Mouse (Mus musculus): ENCODE measurements at regions not wholly inside any gene's neighbourhood (a gene's known extent, or its start where the extent isn't known, plus 50 kb on each side); places are given as distances from the start of the nearest gene placed in this dataset.
"Not testable (repeated sequence)": the region's sequence is repeated elsewhere in the genome, so short reads cannot be mapped to it uniquely, and the experiment has no call there.

- H3K4me1 ChIP-seq (ENCODE audit: control insufficient read depth, insufficient read depth, insufficient read length) = no peaks in the 10 kb centered on the region
- TF ChIP-seq CTCF (IDR thresholded peaks at IDR 0.05; ENCODE audit: extremely low read depth, insufficient read depth, insufficient read length, insufficient replicate concordance) (peak; percentile 39; the same call in 1 of the 2 replicates), POLR2A (IDR thresholded peaks at IDR 0.05; ENCODE audit: low read depth, low read length) (no peak)
- no peak overlapping the region for H3K27ac ChIP-seq (ENCODE audit: insufficient read depth, low read length)
- H3K27me3 ChIP-seq (ENCODE audit: control insufficient read depth, insufficient read depth, low read length) = no peaks in the 10 kb centered on the region
- no peaks in the 10 kb centered on the region for H3K36me3 ChIP-seq (ENCODE audit: control insufficient read depth, insufficient read depth, low read length)
- 35% methylated on average over 4 of the region's 4 CpGs for WGBS
- no peak overlapping the region for H3K4me3 ChIP-seq (ENCODE audit: extremely low read depth, insufficient read depth, insufficient read length)
- peak in 1 of 2 experiments; percentile 14 for DNase-seq (ENCODE audit: low read depth in 1 of 2, low spot score in 2 of 2)
Observed at GRCm38 (mm10) chr12:113858893-113859292, 315.2 kb downstream of the Adam6a start.

GRCm38 (mm10) chr12:113878826-113879225 is 335.1 kb downstream of the Adam6a start:
- Histone ChIP-seq H3K4me1 (ENCODE audit: control insufficient read depth, insufficient read depth, insufficient read length) (no peaks in the 10 kb centered on the region), H3K36me3 (ENCODE audit: control insufficient read depth, insufficient read depth, low read length) (no peaks in the 10 kb centered on the region), H3K4me3 (ENCODE audit: extremely low read depth, insufficient read depth, insufficient read length) (no peak overlapping the region), H3K27me3 (ENCODE audit: control insufficient read depth, insufficient read depth, low read length) (no peaks in the 10 kb centered on the region), H3K27ac (ENCODE audit: insufficient read depth, low read length) (no peak overlapping the region)
- 30% methylated on average over 2 of the region's 2 CpGs for WGBS
- DNase-seq (ENCODE audit: low read depth in 1 of 2, low spot score in 2 of 2) = peak in 1 of 2 experiments; percentile 4
- TF ChIP-seq POLR2A (IDR thresholded peaks at IDR 0.05; ENCODE audit: low read depth, low read length) = no peak
- peak; percentile 8; the same call in 1 of the 2 replicates for TF ChIP-seq CTCF (IDR thresholded peaks at IDR 0.05; ENCODE audit: extremely low read depth, insufficient read depth, insufficient read length, insufficient replicate concordance)

- Histone ChIP-seq H3K36me3 (ENCODE audit: control insufficient read depth, insufficient read depth, low read length) (no peaks in the 10 kb centered on the region), H3K4me1 (ENCODE audit: control insufficient read depth, insufficient read depth, insufficient read length) (no peaks in the 10 kb centered on the region), H3K27ac (ENCODE audit: insufficient read depth, low read length) (no peak overlapping the region), H3K27me3 (ENCODE audit: control insufficient read depth, insufficient read depth, low read length) (no peaks in the 10 kb centered on the region), H3K4me3 (ENCODE audit: extremely low read depth, insufficient read depth, insufficient read length) (no peak overlapping the region)
- DNase-seq (ENCODE audit: low read depth in 1 of 2, low spot score in 2 of 2) = no peak
- WGBS = 37% methylated on average over 4 of the region's 4 CpGs
- no peak for TF ChIP-seq POLR2A (IDR thresholded peaks at IDR 0.05; ENCODE audit: low read depth, low read length)
- TF ChIP-seq CTCF (IDR thresholded peaks at IDR 0.05; ENCODE audit: extremely low read depth, insufficient read depth, insufficient read length, insufficient replicate concordance) = no peak
Observed at GRCm38 (mm10) chr12:113896152-113896551, 352.4 kb downstream of the Adam6a start.

DNA sequence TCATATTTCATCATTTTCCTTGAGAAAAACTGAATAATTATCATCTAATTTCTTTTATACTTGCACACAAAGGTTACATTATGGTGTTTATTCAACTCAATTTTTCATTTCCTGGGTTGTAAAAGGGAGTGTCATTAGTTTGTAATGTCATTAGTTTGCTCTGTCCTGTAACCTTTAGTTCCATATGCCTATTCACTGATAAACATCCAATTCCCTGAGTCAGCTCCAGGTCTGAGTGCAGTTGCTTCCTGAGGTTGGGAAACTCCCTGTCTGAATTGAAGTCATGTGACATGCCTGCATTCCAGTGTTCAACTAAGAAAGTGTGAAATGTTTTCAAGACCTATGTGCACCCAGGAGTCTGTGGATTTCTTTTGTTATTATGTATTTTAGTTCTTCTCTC is 362.8 kb downstream of the Adam6a start:
- no peaks in the 10 kb centered on the region for H3K4me1 ChIP-seq (ENCODE audit: control insufficient read depth, insufficient read depth, insufficient read length)
- no peak for TF ChIP-seq CTCF (IDR thresholded peaks at IDR 0.05; ENCODE audit: extremely low read depth, insufficient read depth, insufficient read length, insufficient replicate concordance)
- no peak for TF ChIP-seq POLR2A (IDR thresholded peaks at IDR 0.05; ENCODE audit: low read depth, low read length)
- H3K27ac ChIP-seq (ENCODE audit: insufficient read depth, low read length) = no peak overlapping the region
- H3K4me3 ChIP-seq (ENCODE audit: extremely low read depth, insufficient read depth, insufficient read length) = no peak overlapping the region
- no peaks in the 10 kb centered on the region for H3K36me3 ChIP-seq (ENCODE audit: control insufficient read depth, insufficient read depth, low read length)
- H3K27me3 ChIP-seq (ENCODE audit: control insufficient read depth, insufficient read depth, low read length) = no peaks in the 10 kb centered on the region
- DNase-seq (ENCODE audit: low read depth in 1 of 2, low spot score in 2 of 2) = no peak

DNA sequence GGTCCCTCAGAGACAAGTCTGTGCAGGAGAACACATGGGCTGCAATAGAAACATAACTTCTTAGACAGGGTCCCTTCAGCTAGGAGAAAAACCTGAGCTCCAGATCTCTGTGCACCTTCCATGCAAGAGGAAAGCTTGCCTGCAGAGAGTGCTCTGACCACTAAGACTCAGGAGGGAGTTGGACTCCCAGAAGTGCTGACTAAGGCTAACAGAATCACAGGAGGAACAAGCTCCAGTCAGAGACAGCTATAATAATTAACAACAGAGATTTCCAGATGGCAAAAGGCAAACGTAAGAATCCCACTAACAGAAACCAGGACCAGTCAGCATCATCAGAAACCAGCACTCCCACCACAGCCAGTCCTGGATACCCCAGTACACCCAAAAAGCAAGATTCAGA is 364.0 kb downstream of the Adam6a start:
- H3K4me1 ChIP-seq (ENCODE audit: control insufficient read depth, insufficient read depth, insufficient read length) = no peaks in the 10 kb centered on the region
- H3K27ac ChIP-seq (ENCODE audit: insufficient read depth, low read length) = no peak overlapping the region
- no peaks in the 10 kb centered on the region for H3K27me3 ChIP-seq (ENCODE audit: control insufficient read depth, insufficient read depth, low read length)
- H3K4me3 ChIP-seq (ENCODE audit: extremely low read depth, insufficient read depth, insufficient read length) = no peak overlapping the region
- TF ChIP-seq CTCF (IDR thresholded peaks at IDR 0.05; ENCODE audit: extremely low read depth, insufficient read depth, insufficient read length, insufficient replicate concordance) (no peak), POLR2A (IDR thresholded peaks at IDR 0.05; ENCODE audit: low read depth, low read length) (no peak)
- no peaks in the 10 kb centered on the region for H3K36me3 ChIP-seq (ENCODE audit: control insufficient read depth, insufficient read depth, low read length)
- 71% methylated on average over 1 of the region's 1 CpGs for WGBS
- no peak for DNase-seq (ENCODE audit: low read depth in 1 of 2, low spot score in 2 of 2)

- peak; percentile 30; the same call in 1 of the 2 replicates for TF ChIP-seq CTCF (IDR thresholded peaks at IDR 0.05; ENCODE audit: extremely low read depth, insufficient read depth, insufficient read length, insufficient replicate concordance)
- no peak for TF ChIP-seq POLR2A (IDR thresholded peaks at IDR 0.05; ENCODE audit: low read depth, low read length)
- no peak for DNase-seq (ENCODE audit: low read depth in 1 of 2, low spot score in 2 of 2)
- Histone ChIP-seq H3K27me3 (ENCODE audit: control insufficient read depth, insufficient read depth, low read length) (no peaks in the 10 kb centered on the region), H3K27ac (ENCODE audit: insufficient read depth, low read length) (no peak overlapping the region), H3K4me3 (ENCODE audit: extremely low read depth, insufficient read depth, insufficient read length) (no peak overlapping the region), H3K36me3 (ENCODE audit: control insufficient read depth, insufficient read depth, low read length) (no peaks in the 10 kb centered on the region), H3K4me1 (ENCODE audit: control insufficient read depth, insufficient read depth, insufficient read length) (no peaks in the 10 kb centered on the region)
- 39% methylated on average over 3 of the region's 3 CpGs for WGBS
Observed at GRCm38 (mm10) chr12:113911770-113912169, 368.1 kb downstream of the Adam6a start.

- DNase-seq (ENCODE audit: low read depth in 1 of 2, low spot score in 2 of 2) = no peak
- TF ChIP-seq POLR2A (IDR thresholded peaks at IDR 0.05; ENCODE audit: low read depth, low read length) (no peak), CTCF (IDR thresholded peaks at IDR 0.05; ENCODE audit: extremely low read depth, insufficient read depth, insufficient read length, insufficient replicate concordance) (no peak)
Observed at GRCm38 (mm10) chr12:113940721-113941120, 397.0 kb downstream of the Adam6a start.

DNA sequence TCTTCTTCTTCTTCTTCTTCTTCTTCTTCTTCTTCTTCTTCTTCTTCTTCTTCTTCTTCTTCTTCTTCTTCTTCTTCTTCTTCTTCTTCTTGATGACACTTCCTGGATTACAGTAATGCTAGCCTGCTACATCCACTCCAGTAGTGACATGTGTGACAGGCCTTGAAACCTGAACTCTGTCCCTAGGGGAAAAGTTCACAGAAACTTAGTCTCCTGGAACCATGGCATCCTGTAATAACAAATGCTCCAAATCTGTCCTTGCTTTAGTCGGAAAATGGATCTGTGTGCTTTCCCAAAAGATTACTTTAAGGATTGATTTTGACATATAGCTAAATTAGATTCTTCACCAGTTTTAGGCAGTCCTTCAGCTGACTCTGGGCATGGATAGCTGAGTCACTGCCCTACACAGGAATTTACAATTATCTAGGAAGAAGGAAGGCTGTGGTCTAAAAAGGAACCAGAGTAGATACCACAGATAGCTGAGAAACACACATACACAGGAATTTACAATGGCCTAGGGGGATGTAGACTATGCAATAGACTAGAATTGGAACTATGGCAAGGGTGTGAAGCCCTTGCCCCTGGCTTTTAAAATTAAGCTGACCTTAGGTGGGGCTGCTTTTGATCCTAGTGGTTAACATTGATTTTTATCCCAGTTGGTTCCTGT is 400.1 kb downstream of the Adam6a start:
- not testable (repeated sequence) for H3K4me1 ChIP-seq (ENCODE audit: control insufficient read depth, insufficient read depth, insufficient read length); H3K27me3 ChIP-seq (ENCODE audit: control insufficient read depth, insufficient read depth, low read length); H3K4me3 ChIP-seq (ENCODE audit: extremely low read depth, insufficient read depth, insufficient read length); DNase-seq (ENCODE audit: low read depth in 1 of 2, low spot score in 2 of 2); H3K27ac ChIP-seq (ENCODE audit: insufficient read depth, low read length); H3K36me3 ChIP-seq (ENCODE audit: control insufficient read depth, insufficient read depth, low read length)
- 58% methylated on average over 1 of the region's 1 CpGs for WGBS

More at GRCm38 (mm10) chr12:113940721-113941120, 397.0 kb downstream of the Adam6a start:
- Histone ChIP-seq H3K4me1 (ENCODE audit: control insufficient read depth, insufficient read depth, insufficient read length) (no peaks in the 10 kb centered on the region), H3K36me3 (ENCODE audit: control insufficient read depth, insufficient read depth, low read length) (no peaks in the 10 kb centered on the region), H3K4me3 (ENCODE audit: extremely low read depth, insufficient read depth, insufficient read length) (no peak overlapping the region), H3K27ac (ENCODE audit: insufficient read depth, low read length) (no peak overlapping the region), H3K27me3 (ENCODE audit: control insufficient read depth, insufficient read depth, low read length) (no peaks in the 10 kb centered on the region)

- not testable (repeated sequence) for H3K4me3 ChIP-seq (ENCODE audit: extremely low read depth, insufficient read depth, insufficient read length); H3K4me1 ChIP-seq (ENCODE audit: control insufficient read depth, insufficient read depth, insufficient read length); H3K27ac ChIP-seq (ENCODE audit: insufficient read depth, low read length); DNase-seq (ENCODE audit: low read depth in 1 of 2, low spot score in 2 of 2); H3K36me3 ChIP-seq (ENCODE audit: control insufficient read depth, insufficient read depth, low read length); H3K27me3 ChIP-seq (ENCODE audit: control insufficient read depth, insufficient read depth, low read length)
- 84% methylated on average over 1 of the region's 1 CpGs for WGBS
Observed at GRCm38 (mm10) chr12:113945786-113946185, 402.1 kb downstream of the Adam6a start.

- H3K36me3 ChIP-seq (ENCODE audit: control insufficient read depth, insufficient read depth, low read length); H3K27ac ChIP-seq (ENCODE audit: insufficient read depth, low read length); H3K27me3 ChIP-seq (ENCODE audit: control insufficient read depth, insufficient read depth, low read length); H3K4me3 ChIP-seq (ENCODE audit: extremely low read depth, insufficient read depth, insufficient read length); DNase-seq (ENCODE audit: low read depth in 1 of 2, low spot score in 2 of 2); H3K4me1 ChIP-seq (ENCODE audit: control insufficient read depth, insufficient read depth, insufficient read length): not testable (repeated sequence)
- 24% methylated on average over 4 of the region's 4 CpGs for WGBS
Observed at GRCm38 (mm10) chr12:113948017-113948416, 404.3 kb downstream of the Adam6a start.
